Mouse (Mus musculus): ENCODE data around the gene Kazn.

Gene Kazn

DNA sequence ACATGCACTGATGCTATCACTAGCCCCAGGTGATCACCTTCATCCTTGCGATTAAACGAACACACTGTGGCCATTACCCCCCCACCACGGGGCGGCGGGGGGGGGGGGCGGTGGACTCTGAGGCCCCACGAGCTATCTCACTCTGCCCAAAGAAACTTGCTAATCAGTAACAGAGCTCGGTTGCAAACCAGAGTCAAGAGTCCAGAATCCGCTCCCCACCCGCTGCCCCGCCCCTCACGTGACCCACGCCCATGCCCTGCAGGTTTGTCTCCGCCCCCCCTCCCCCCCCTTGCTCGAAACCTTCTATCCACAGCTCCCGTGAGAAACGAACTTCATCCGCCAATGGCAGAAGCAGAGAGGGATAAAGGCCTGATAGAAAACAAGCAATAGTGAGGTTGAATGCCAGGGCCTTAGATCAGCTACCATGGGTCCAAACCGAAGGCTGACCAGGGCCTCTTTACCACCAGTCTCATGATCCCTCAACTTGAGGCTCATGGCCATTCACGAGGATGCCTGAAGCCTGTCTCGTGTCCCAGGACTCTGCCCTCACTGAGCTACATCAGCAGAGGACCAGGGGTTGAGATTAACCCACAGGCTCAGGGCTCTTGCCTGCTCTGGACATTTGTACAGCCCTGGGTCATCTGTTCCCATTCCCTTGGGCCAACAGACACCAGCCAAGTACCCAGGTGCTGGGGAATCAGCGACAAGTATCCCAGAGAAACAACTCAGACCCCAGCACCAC lies 186.6 kb downstream of the Kazn start:
- no peak for DNase-seq

All from spleen, adult 18-20 months (tissue).